Mouse (Mus musculus) lung, adult 18-20 months (tissue): ENCODE data around the gene Nxt1.

Experiments
- DNase-seq, 2 experiments: peaks; one replicate each; pipeline ENCODE4 v3.0.0; 2022; ENCODE audit warnings: mixed read lengths in 2 of 2

Nxt1 gene

GRCm38 (mm10) chr2:148672199-148673096 is at the start of gene Nxt1:
Gene Nxt1, plus strand, starts transcription at chr2:148672601.
- peak; percentile 99 for DNase-seq

DNA sequence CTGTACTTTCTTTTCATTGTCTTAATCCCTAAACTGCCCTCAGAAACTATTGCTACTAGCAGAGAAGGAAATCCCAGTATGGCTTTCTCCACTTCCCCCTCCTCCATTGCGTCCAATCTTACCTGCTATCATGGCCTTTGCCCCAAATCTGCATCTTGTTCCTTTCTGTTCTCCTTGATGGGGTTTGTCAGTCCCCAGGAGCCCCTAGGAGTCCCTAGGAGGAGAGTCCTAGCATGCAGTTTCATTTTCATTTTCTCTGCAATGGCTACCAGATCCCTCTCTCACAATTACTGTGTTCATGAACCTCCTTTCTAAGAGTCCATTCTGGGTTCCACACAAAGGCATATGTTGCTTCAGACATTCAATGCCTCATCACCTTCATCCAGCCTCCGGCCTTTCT is 49.3 kb upstream of the Nxt1 start:
- no peak for DNase-seq

DNA sequence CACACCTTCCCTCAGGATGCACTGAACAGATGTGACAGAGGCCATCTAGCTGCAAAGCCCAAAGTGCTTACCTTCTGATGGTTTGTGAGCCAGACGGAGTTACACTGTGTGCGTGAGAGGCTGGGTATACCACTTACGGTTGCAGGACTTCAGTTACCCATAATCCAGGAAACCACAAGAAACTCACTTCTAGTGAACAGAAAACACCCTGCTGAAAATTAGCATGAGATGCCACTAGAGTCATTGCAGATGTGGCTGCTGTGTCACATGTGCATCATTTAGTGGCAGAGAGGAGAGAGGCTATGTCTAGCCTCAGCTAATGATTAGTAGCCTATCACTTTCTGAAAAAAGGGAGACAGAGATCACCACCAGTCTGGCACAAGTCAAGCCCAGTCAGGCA is 47.9 kb upstream of the Nxt1 start:
- DNase-seq, result no peak

GRCm38 (mm10) chr2:148627011-148627471 is 45.4 kb upstream of the Nxt1 start:
- peak; percentile 36 to 50 for DNase-seq

- no peak for DNase-seq
These were observed 41.4 kb upstream of the Nxt1 start for GRCm38 (mm10) chr2:148631011-148631410.

DNA sequence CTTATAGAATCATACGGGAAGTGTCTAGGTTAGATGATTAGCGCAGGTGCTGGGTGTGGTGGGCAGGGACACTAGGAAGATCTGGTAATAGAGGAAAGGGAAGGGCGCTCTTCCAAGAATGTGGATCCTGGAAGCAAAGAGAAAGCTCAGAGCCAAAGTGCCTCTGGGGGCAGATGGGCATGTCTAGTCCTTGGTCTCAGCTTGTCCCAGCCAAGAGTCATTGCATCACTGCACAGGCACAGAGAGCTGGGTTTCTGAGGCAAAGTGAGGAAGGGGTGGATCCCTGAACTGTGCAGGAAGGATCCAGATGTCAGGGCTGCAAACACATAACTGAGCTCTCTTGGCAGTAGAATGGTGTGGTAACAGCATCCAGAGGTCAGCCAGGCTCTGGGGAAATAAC is 40.8 kb upstream of the Nxt1 start:
- DNase-seq, result peak; percentile 31 to 35

DNA sequence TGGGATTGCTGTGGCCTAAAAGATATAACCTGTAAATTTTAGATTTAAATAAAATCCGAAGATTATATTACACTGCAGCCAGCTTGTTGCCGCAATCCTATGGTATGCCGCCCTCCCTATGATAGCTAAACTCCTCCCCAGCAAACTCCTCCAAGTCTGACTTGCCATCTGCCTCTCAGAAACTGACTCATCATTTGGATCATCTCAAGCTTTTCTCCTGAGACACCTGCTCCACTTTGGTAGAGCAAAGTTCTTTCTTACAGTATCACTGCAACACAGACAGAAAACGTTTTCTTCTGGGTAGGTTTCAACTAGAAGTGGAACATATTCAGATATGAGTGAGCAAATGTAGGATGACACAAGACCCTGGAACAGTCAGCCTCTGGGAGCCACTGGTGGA is 37.9 kb upstream of the Nxt1 start:
- DNase-seq, result no peak

DNA sequence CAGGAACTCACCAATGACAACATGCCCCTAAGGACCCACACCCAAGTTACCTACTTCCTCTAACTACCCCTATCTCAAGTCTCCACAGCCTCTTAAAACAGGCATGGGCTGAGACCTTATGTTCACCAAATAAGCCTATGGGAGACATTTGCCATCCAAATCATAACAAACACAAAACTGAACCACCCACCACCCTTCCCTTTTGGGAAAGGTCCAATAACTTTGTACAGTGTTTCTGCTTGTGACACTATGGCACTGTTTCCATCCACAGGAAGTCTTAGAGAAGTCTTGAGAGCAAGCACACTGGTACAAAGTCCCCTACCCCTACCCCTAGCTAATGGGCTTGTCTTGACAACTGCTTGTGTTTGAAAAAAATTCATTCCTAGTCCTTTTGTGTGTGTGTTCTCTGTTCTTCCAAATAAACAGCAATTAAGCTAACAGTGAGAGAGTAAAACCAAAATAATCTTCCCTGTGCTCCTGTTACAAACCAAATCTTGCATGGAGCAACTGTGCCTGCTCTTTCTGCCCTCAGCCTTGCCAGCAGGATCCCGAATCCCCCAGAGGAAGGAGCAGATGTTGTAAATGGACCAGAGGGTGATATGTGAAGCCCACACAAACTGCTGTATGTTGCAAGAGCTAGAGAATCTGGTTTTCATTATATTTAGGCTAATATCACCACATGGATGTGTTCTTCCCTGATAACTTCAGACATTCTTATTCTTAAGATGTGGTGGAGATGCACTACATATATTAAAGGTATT is 29.6 kb upstream of the Nxt1 start:
- no peak for DNase-seq

DNA sequence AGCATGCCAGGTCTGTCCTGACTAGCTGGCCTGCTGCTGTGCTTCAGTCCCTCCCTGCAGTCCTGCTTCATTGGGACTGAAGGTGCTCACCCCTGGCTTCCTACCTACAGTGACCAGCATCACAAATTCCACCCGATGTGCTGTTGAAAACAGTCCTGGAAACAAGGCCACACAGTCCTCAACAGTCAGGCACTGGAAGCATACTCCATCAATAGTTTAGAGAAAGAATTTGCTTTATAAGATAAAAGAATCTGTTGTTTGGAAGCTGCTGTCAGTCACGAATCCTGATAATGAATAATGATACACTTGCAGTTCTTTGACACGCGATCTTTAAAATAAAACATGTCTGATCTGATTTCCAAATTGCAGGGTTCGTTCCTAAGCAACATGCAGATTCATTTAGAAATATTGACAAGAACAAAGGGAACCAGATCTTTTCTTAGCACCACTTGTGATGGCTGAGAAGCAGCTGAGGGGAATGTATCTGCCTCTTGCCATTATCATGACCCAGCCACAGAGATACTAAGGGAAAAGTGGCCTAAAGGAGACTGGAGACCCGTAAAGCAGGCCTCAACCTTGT is 27.9 kb upstream of the Nxt1 start:
- no peak for DNase-seq

- DNase-seq, result no peak
These were observed 21.6 kb upstream of the Nxt1 start for GRCm38 (mm10) chr2:148650587-148651357.

GRCm38 (mm10) chr2:148654961-148655360 is 17.4 kb upstream of the Nxt1 start:
- peak; percentile 57 to 60 for DNase-seq

DNA sequence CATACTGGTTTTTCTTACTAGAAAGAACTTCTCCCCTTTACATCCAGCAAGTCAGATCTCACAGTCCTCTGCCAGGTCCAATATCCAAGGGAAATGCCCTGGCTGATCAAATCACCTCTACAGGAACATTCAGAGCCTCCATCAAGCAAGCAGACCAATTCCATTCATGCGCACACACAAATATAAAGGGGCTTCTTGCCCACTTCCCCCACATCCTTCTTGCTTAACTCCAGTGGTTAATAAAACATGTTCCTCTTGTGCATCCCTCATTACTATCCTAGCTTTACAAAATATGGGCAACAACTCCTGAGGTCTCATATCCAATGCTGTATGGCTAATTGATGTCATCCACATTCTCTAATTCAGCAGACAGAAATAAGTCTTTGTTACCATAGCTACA is 8.9 kb upstream of the Nxt1 start:
- DNase-seq, result no peak

- DNase-seq, result peak; percentile 55 to 67
These were observed 5.4 kb downstream of the Nxt1 start for GRCm38 (mm10) chr2:148677801-148678200.

DNA sequence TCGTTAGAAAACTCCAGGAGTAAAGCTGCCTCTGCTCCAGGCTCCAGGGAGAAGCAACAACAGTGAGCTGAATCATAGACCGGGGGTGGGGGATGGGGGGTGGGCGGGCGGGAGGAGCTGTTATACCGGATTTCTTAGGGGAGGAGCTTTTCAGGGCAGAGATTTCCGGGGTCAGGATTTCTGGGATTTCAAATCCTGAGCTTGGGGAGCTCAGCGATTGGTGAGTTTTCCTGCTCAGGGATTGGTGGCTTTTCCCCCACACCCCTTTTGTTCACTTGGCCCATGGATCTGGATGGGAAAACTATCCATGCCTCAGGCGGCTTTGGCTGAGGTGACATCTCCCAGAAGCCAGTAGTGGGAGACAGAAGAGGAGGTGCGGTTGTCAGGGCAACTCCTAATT is 6.9 kb downstream of the Nxt1 start:
- peak; percentile 66 to 75 for DNase-seq

- peak; percentile 98 to 99 for DNase-seq
These were observed 8.4 kb downstream of the Nxt1 start, which contains the start of gene Gzf1 for GRCm38 (mm10) chr2:148680775-148681291. Gene Gzf1, plus strand, starts transcription at chr2:148681023.

DNA sequence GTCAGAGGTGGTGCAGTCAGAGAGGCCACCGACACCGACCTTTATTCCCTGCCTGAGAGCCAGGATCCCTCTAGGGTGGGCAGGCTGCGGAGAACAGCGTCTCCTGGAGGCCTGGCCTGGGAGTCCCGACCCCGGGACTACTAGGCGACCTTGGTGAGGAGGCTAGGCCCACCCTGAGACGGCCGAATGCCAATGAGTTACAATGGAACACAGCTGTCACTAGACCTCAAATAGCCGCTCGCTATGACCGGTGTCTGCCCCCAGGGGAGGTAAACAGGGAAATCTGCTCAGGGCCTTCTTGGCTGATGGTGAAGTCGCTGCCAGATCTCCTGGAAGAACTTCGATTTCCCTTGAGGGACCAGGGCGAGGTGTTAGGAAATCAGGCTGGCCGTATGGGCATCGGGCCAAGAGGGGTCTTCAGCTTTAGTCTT is 9.1 kb downstream of the Nxt1 start:
- DNase-seq, result peak; percentile 54

DNA sequence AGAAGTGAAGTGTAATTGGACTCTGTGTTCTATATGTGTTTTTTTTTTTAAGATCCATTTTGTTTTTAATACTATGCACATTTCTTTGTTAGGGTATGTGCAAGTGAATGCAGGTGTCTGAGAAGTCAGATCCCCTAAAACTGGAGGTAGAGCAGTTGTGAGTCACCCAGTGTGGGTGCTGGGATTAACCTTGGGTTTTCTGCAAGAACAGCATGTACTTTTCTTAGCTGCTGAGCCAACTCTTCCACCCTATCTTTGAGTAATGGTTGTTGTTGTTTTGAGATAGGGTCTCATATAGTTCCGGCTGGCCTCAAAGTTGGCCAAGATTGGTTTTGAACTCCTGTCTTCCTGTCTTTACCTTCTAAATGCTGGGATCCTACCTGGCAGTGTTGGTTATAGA is 10.6 kb downstream of the Nxt1 start:
- DNase-seq, result no peak

DNA sequence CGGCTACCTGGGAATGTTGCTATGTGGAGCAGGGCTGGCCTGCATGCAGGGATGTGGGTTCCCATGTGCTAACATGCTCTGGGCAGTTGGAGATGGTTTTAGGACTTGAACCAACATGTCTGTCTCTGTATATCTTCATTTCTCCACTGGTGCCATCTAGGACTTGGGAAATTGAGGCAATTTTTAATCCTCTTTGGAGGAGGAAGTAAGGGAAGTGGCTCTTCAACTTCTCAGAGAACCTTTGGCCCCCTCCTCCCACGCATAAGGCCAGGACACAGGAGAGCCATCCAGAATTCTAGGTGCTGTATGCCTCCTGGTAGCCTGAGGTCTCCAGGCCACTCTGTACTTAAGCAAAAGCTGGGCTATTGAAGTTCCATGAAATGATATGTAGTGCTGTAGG is 12.6 kb downstream of the Nxt1 start:
- no peak for DNase-seq

DNA sequence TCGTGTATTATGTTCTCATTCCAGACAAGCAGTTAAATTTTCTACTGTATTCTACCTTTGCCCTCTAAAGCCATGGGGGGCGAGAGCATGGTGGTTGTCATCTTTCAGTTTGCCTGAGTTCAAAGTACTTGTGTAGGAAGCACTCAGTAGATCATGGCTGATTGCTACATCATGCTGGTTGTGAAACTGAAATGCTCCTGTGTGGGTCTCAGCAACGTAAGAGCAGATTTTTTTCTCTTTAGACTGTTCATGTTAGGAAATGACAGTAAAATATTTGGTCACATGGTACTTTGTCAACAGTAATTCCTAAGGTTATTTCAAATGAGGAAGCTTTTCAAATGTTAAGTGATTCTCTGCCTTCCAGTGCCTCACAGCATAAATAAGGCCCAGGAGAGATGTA is 13.3 kb downstream of the Nxt1 start:
- peak; percentile 36 to 63 for DNase-seq

DNA sequence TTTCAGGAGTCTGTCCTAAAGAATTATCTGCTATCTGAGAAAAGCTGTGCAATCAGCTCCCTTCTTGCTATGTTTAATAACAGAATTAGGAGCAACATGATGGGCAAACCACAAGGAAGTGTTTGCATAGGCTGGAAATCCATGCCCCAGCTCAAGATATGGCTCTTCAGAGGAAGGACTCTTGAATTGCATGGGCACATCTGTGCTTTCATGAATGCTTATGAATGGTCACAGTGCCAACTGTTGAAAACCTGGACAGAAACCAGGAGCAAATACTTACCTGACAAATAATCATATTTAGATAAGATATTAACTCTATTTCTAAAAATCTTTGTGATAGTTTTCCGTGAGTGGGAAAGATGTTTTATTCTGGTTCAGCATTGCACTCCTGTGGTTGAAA is 14.5 kb downstream of the Nxt1 start:
- DNase-seq, result peak; percentile 34 to 63

DNA sequence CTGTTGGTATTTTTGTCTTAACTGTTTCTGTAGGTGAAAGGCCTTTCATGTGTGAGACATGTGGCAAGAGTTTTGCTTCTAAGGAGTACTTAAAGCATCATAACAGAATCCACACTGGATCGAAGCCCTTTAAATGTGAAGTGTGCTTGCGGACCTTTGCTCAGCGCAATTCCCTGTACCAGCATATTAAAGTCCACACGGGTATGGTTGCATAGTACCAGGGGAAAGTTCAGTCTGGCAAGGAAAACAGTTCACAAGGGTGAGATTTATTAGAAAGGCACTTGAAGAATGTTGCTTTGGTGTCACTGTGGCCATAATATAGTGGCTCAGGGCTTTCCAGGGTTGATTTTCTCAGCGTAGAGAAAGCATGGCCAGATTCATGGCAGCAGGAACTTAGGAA is 15.6 kb downstream of the Nxt1 start:
- no peak for DNase-seq

DNA sequence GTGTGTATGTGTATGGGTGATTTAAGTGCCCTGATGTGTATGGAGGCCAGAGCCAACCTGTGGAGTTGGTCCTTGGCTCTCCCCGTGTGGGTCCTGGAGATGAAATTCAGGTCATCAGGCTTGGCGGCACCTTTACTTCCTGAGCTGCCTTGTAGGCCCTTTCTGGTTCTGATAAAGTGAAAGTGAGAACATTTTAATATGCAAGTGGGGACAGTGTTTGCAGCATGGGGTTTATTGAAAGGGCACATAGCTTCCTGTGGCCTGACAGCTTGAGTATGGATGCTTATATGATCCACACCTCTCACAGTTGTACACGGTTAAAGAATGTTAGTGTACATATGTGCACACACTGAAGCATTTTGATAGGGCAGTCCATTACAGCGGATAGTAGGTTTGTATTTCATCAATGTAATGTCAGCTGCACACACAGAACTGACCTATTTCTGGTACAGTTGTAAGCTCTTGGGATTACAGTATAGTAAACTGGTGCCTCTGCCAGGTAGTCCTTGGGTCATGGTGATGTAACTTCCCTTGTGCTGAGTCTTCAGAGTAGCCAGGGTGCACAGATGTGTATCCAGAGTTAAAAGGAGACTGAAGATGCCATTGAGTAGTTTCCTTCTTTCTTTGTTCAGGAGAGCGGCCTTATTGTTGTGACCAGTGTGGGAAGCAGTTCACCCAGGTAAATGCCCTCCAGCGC is 17.2 kb downstream of the Nxt1 start:
- no peak for DNase-seq
